ENCODE assay signal across 8 mouse cellular contexts in genomic region chr12:85497310-85498135, GRCm38 (mm10). TPM values are rescaled to one million over a fixed set of nuclear protein-coding genes. Genes with fewer than 3 reads are reported as not detected.
DNase-seq lines count a peak whose midpoint lies in the region; ATAC-seq and TF ChIP-seq lines count a peak whose summit lies in the region.

No protein-coding gene starts in this region.

- DNase-seq in spleen, adult 2 months (ENCODE audit: low read depth in 1 of 2, low spot score in 2 of 2) = no peak
- DNase-seq in spleen, adult 18-20 months = no peak
- DNase-seq in gastrocnemius, postnatal 14 days = peak; percentile 79
- peak; percentile 60 for DNase-seq in splenic B cell, adult 2 months (ENCODE audit: low read depth, low spot score)
- no peak for DNase-seq in spleen, postnatal 10 days (ENCODE audit: low spot score in 2 of 2)
- no peak for DNase-seq in layer of hippocampus, adult 9-11 months

- H3K4me1 ChIP-seq in spleen, adult 2 months (ENCODE audit: control insufficient read depth, insufficient read depth, insufficient read length) = peaks cover 10% of the 10 kb centered on the region; the same call in 1 of the 2 replicates
- no peaks in the 10 kb centered on the region for H3K4me1 ChIP-seq in limb, embryonic 13.5 days

- no peaks in the 10 kb centered on the region for H3K27me3 ChIP-seq in spleen, adult 2 months (ENCODE audit: control insufficient read depth, insufficient read depth, low read length)
- H3K27me3 ChIP-seq in limb, embryonic 13.5 days = no peaks in the 10 kb centered on the region
- H3K27me3 ChIP-seq in splenic B cell, adult 2 months (ENCODE audit: control insufficient read depth, insufficient read depth, low read length, poor library complexity, severe bottlenecking) = no peaks in the 10 kb centered on the region

- 36% methylated on average over 11 of the region's 11 CpGs for WGBS in spleen, adult 2 months
- 65% methylated on average over 11 of the region's 11 CpGs for WGBS in limb, embryonic 13.5 days

- TF ChIP-seq CTCF in spleen, adult 2 months (IDR thresholded peaks at IDR 0.05; ENCODE audit: extremely low read depth, insufficient read depth, insufficient read length, insufficient replicate concordance) = no peak

- H3K27ac ChIP-seq in spleen, adult 2 months (ENCODE audit: insufficient read depth, low read length) = peak overlapping the region; percentile 37; the same call in 1 of the 2 replicates
- no peak overlapping the region for H3K27ac ChIP-seq in limb, embryonic 13.5 days

- intact Hi-C loops in gastrocnemius, postnatal 14 days (cut with DNase I; ENCODE audit: low total_unique reads) = loop anchor here (5.0 kb wide), 1 partner anchor 150 kb away; no protein-coding TSS in a partner anchor

- H3K9ac ChIP-seq in limb, embryonic 13.5 days = no peak overlapping the region

- no peak for TF ChIP-seq POLR2A in spleen, adult 2 months (IDR thresholded peaks at IDR 0.05; ENCODE audit: low read depth, low read length)

- H3K4me3 ChIP-seq in spleen, adult 2 months (ENCODE audit: extremely low read depth, insufficient read depth, insufficient read length) = no peak overlapping the region
- no peak overlapping the region for H3K4me3 ChIP-seq in limb, embryonic 13.5 days

- ATAC-seq in limb, embryonic 13.5 days (ENCODE audit: low FRiP score, low read depth) = 0 out of 2 replicates have a peak, but pooled peaks have one; percentile 43
- ATAC-seq in cerebellum, adult (ENCODE audit: insufficient number of reproducible peaks, low FRiP score, low TSS enrichment) = no peak

- peaks cover 16% of the 10 kb centered on the region for H3K9me3 ChIP-seq in limb, embryonic 13.5 days

- H3K36me3 ChIP-seq in spleen, adult 2 months (ENCODE audit: control insufficient read depth, insufficient read depth, low read length) = no peaks in the 10 kb centered on the region
- H3K36me3 ChIP-seq in limb, embryonic 13.5 days = no peaks in the 10 kb centered on the region
- no peaks in the 10 kb centered on the region for H3K36me3 ChIP-seq in splenic B cell, adult 2 months (ENCODE audit: control insufficient read depth, insufficient read depth, low read length, poor library complexity, severe bottlenecking)

- no peak overlapping the region for H3K4me2 ChIP-seq in limb, embryonic 13.5 days (replicated peaks)

RNA-seq across cellular contexts. Expression of gene Fos, which starts 23.8 kb away (rescaled TPM):
- 9.4 and 9.7 TPM in 2 replicates for polyA plus RNA-seq in spleen, adult 2 months (2012; rRNA removed)
- 1 to 10 TPM; 7.6 to 8.9 TPM for total RNA-seq in gastrocnemius, postnatal 14 days (2021)
- polyA plus RNA-seq in limb, embryonic 13.5 days (2015; fragmentation: Nextera tagmentation; extraction: Ambion mirVana) = 6.1 and 7.2 TPM in 2 replicates

Comparison
In these comparisons a context has a peak if more than half of its experiments do, and no peak if none do; other contexts are left out.
1. DNase-seq: peak in gastrocnemius, postnatal 14 days (single experiment) and splenic B cell, adult 2 months (single experiment); none in spleen, adult 2 months (0 of 2), spleen, adult 18-20 months (0 of 2), spleen, postnatal 10 days (0 of 2) and layer of hippocampus, adult 9-11 months (single experiment).